Mouse (Mus musculus) MEL (cell line): Measurements from ENCODE around the gene Ppp1r12a.

Experiments
- BHLHE40 ChIP-seq: IDR thresholded peaks from 2 replicates; pipeline ENCODE4 v1.6.1; 2012; ENCODE audit warnings: low read depth, mild to moderate bottlenecking, inconsistent platforms, low read length, improper control_type of control experiment, borderline replicate concordance
- CTCF ChIP-seq, 3 experiments: IDR thresholded peaks in 2 of 3; conservative IDR thresholded peaks in 1 of 3; 2 replicates each; pipeline ENCODE4 v1.5.1; 2011 to 2012; ENCODE audit warnings: low read length in 3 of 3, low read depth in 2 of 3, mild to moderate bottlenecking in 2 of 3, improper control_type of control experiment in 1 of 3, inconsistent platforms in 1 of 3, mixed read lengths in 1 of 3, moderate library complexity in 1 of 3; ENCODE audit not compliant: control insufficient read depth in 1 of 3, insufficient read depth in 1 of 3, poor library complexity in 1 of 3, severe bottlenecking in 1 of 3
- E2F4 ChIP-seq: IDR thresholded peaks from 2 replicates; pipeline ENCODE4 v1.6.1; 2011; ENCODE audit warnings: low read depth, low read length, improper control_type of control experiment, borderline replicate concordance
- KAT2A ChIP-seq: conservative IDR thresholded peaks from 2 replicates; pipeline ENCODE4 v1.6.1; 2012; ENCODE audit warnings: low read depth, low read length, improper control_type of control experiment, inconsistent platforms
- UBTF ChIP-seq: IDR thresholded peaks from 2 replicates; pipeline ENCODE4 v1.6.1; 2012; ENCODE audit warnings: low read depth, mild to moderate bottlenecking, inconsistent platforms, low read length, improper control_type of control experiment, moderate library complexity, borderline replicate concordance; ENCODE audit not compliant: insufficient read depth
- USF1 ChIP-seq: IDR thresholded peaks from 2 replicates; pipeline ENCODE4 v1.6.1; 2014; ENCODE audit warnings: low read depth, mild to moderate bottlenecking, inconsistent platforms, low read length, improper control_type of control experiment, moderate library complexity

DNA sequence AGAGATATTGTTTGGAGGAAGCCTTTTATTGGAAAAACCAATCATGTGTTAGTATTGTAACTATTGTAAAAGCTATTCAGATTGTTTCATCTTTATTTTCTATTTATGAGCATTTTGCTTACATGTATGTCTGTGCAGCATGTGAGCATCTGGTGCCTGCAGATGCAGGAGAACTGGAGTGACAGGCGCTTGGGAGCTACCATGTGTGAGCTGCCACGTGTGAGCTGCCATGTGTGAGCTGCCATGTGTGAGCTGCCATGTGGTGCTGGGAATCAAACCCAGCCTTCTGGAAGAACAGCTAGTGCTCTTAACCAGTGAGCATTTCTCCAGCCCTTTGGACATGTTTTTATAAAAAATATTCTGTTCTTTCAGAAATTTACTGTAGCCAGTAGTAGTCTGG lies 18.3 kb downstream of the Ppp1r12a start:
- TF ChIP-seq E2F4 (no peak), USF1 (no peak), KAT2A (no peak), CTCF (IDR thresholded peaks at IDR 0.05 in 2 of 3, conservative IDR thresholded peaks at IDR 0.05 in 1 of 3; ENCODE audit: control insufficient read depth in 1 of 3, insufficient read depth in 1 of 3, low read depth in 2 of 3, low read length in 3 of 3, poor library complexity in 1 of 3, severe bottlenecking in 1 of 3) (no peak), UBTF (no peak), BHLHE40 (no peak)
